Mouse (Mus musculus) forebrain, embryonic 15.5 days (tissue): ENCODE results near the gene Sipa1l3. TPM values are rescaled to one million over a fixed set of nuclear protein-coding genes. Genes with fewer than 3 reads are reported as not detected.

Source experiments
- ATAC-seq: fragments of 200-750 bp; cut with Nextera tagmentation; replicated peaks from 2 replicates; pipeline ENCODE4 v1.8.0; 2017; ENCODE audit warnings: mild to moderate bottlenecking, moderate TSS enrichment, moderate library complexity
- H3K27ac ChIP-seq: fragments of 300-500 bp; sonication (generic); replicated peaks from 2 replicates; pipeline ENCODE4 v1.5.1; 2015; ENCODE audit warnings: mild to moderate bottlenecking, inconsistent platforms
- H3K27me3 ChIP-seq: fragments of 300-500 bp; sonication (generic); 2 replicates; pipeline ENCODE4 v1.6.1; 2015; ENCODE audit warnings: inconsistent platforms
- H3K36me3 ChIP-seq: fragments of 300-500 bp; sonication (generic); 2 replicates; pipeline ENCODE4 v1.6.1; 2015; ENCODE audit warnings: mild to moderate bottlenecking, inconsistent platforms
- H3K4me1 ChIP-seq: fragments of 300-500 bp; sonication (generic); 2 replicates; pipeline ENCODE4 v1.6.1; 2015; ENCODE audit warnings: inconsistent platforms
- H3K4me2 ChIP-seq: fragments of 300-500 bp; sonication (generic); replicated peaks from 2 replicates; pipeline ENCODE4 v1.6.1; 2015; ENCODE audit warnings: mild to moderate bottlenecking, inconsistent platforms
- H3K4me3 ChIP-seq: fragments of 300-500 bp; sonication (generic); 2 replicates; pipeline ENCODE4 v1.5.1; 2015; ENCODE audit warnings: mild to moderate bottlenecking, inconsistent platforms
- H3K9ac ChIP-seq: fragments of 300-500 bp; sonication (generic); replicated peaks from 2 replicates; pipeline ENCODE4 v1.6.1; 2015; ENCODE audit warnings: mild to moderate bottlenecking, inconsistent platforms
- H3K9me3 ChIP-seq: fragments of 300-500 bp; sonication (generic); 2 replicates; pipeline ENCODE4 v1.6.1; 2016; ENCODE audit warnings: inconsistent platforms
- WGBS: fragments of 180-500 bp; shearing (Covaris S2); methylation state at CpG from one replicate; pipeline ENCODE4 v1.1.7; 2015; ENCODE audit warnings: mixed read lengths; 5-methylcytosine and 5-hydroxymethylcytosine counted together
- polyA plus RNA-seq: library from polyadenylated mRNA; unstranded; fragments of >200 nt; fragmentation: Nextera tagmentation; extraction: Ambion mirVana; gene quantifications from 2 replicates; pipeline ENCODE4 v1.2.1, GENCODE M21; 2015

Gene Sipa1l3
- polyA plus RNA-seq, 1 experiment from 2014 or later = 15.0 TPM

DNA sequence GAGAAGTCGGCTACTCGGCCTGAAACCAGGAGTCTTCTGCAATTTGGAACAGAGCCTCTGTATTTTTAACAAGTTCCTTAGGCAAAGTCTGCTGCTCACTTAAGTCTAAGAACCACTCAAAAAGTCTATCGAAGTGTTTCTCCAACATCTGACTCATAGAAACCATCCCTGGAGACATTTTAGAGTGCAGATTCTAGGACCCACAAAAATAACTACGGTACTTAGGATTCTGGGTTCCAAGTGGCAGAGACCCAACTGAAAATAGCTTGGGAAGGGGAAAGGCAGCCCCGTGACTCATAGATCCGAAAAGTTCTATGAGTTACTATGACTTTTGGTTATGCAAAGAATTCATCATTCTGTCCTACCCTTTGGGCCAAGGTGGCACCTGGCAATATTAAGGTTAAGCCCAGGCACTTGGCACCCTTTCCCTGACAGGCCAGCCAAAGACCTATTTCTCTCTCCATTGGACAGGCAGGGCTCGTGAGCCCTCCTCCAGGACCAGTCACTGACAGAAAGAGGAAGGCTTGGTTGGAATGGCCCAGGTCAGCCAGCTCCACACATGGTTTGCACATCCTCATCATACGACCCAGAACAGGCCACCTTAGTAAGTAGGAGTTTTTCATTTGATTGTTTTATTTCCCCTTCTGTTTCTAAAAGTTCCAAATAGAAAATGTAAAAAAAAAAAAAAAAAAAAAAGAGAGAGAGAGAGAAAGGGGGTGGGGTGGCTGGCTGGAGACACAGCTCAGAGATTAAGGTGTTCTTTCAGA is 27.6 kb downstream of the Sipa1l3 start:
- H3K9ac ChIP-seq = no peak overlapping the region
- H3K4me2 ChIP-seq = no peak overlapping the region
- no peak overlapping the region for H3K4me3 ChIP-seq
- H3K4me1 ChIP-seq = peaks cover 14% of the 10 kb centered on the region
- no peaks in the 10 kb centered on the region for H3K36me3 ChIP-seq
- H3K9me3 ChIP-seq = no peaks in the 10 kb centered on the region
- no peak overlapping the region for H3K27ac ChIP-seq
- no peaks in the 10 kb centered on the region for H3K27me3 ChIP-seq
- no peak for ATAC-seq
- 69% methylated on average over 8 of the region's 8 CpGs for WGBS

DNA sequence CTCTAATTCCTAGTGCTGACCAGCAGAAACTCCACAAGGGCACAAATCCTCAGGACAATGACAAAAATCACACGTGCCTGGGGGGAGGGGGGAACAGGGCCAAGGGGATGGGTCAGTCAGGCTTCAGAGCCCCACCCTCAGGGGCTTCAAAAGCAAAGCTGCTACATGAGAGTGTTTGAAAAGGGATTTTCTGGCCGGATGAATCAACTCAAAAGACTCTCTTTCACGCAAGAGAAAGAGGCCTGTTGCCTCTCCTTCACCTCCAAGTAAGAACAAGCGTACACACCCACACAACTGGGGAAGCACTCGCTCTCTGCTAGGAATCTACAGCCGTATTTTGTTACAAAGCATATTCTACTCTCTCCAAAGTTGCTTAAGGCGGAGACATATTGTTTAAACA is 28.6 kb downstream of the Sipa1l3 start:
- no peak for ATAC-seq
- peaks cover 14% of the 10 kb centered on the region for H3K4me1 ChIP-seq
- H3K9ac ChIP-seq = no peak overlapping the region
- H3K27me3 ChIP-seq = no peaks in the 10 kb centered on the region
- WGBS = 5% methylated on average over 7 of the region's 7 CpGs
- H3K9me3 ChIP-seq = no peaks in the 10 kb centered on the region
- H3K4me2 ChIP-seq = no peak overlapping the region
- H3K27ac ChIP-seq = no peak overlapping the region
- no peaks in the 10 kb centered on the region for H3K36me3 ChIP-seq
- H3K4me3 ChIP-seq = no peak overlapping the region

DNA sequence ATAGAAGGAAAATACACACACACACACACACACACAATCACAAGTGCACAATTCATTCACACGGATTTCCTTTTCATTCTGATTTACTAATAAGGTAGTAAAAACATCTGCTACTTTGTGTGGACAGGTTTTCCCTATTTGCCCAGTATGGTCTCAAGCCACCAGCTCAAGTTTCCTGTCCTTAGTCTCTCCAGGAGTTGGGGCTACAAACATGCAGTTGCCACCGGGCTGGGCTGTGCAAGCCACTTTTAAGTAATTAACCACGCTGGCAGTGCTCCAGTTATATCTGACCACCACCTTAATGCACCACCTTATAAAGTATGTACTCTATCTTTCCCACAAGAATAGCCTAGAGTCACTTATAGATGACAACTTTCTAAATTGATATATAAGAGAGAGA is 29.1 kb downstream of the Sipa1l3 start:
- 5% methylated on average over 3 of the region's 3 CpGs for WGBS
- Histone ChIP-seq H3K27ac (no peak overlapping the region), H3K4me2 (no peak overlapping the region), H3K36me3 (no peaks in the 10 kb centered on the region), H3K9me3 (no peaks in the 10 kb centered on the region), H3K4me1 (peaks cover 16% of the 10 kb centered on the region), H3K9ac (no peak overlapping the region), H3K27me3 (no peaks in the 10 kb centered on the region), H3K4me3 (no peak overlapping the region)
- ATAC-seq = no peak

DNA sequence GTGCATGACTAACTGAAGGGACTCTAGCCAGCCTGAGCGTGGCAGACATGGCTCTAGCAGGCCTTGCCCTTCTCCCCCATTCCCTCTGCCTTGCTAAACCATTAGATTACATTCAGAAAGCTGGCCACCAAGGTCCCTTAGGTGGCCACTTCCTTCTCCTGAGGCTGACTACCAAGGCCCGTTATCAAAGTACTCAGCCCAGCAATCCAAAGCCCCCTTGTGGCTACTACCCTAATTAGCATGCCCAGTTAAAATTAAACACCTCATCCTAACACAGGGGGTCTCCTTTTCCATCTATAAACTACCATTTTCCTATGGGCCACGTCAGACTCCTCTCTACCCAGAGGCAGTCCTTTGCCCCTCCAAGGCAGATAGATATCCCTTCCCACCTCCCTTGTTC is 31.7 kb downstream of the Sipa1l3 start:
- no peak for ATAC-seq
- H3K9ac ChIP-seq = no peak overlapping the region
- no peak overlapping the region for H3K4me2 ChIP-seq
- H3K9me3 ChIP-seq = no peaks in the 10 kb centered on the region
- no peak overlapping the region for H3K27ac ChIP-seq
- peaks cover 29% of the 10 kb centered on the region for H3K4me1 ChIP-seq
- WGBS = 71% methylated on average over 3 of the region's 3 CpGs
- H3K36me3 ChIP-seq = no peaks in the 10 kb centered on the region
- H3K27me3 ChIP-seq = no peaks in the 10 kb centered on the region
- H3K4me3 ChIP-seq = no peak overlapping the region

- peaks cover 39% of the 10 kb centered on the region for H3K4me1 ChIP-seq
- ATAC-seq = no peak
- no peak overlapping the region for H3K4me3 ChIP-seq
- no peak overlapping the region for H3K27ac ChIP-seq
- 76% methylated on average over 2 of the region's 2 CpGs for WGBS
- no peak overlapping the region for H3K9ac ChIP-seq
- H3K27me3 ChIP-seq = no peaks in the 10 kb centered on the region
- no peaks in the 10 kb centered on the region for H3K9me3 ChIP-seq
- H3K4me2 ChIP-seq = no peak overlapping the region
- H3K36me3 ChIP-seq = no peaks in the 10 kb centered on the region
Observed at GRCm38 (mm10) chr7:29485721-29486120, 32.7 kb downstream of the Sipa1l3 start.

DNA sequence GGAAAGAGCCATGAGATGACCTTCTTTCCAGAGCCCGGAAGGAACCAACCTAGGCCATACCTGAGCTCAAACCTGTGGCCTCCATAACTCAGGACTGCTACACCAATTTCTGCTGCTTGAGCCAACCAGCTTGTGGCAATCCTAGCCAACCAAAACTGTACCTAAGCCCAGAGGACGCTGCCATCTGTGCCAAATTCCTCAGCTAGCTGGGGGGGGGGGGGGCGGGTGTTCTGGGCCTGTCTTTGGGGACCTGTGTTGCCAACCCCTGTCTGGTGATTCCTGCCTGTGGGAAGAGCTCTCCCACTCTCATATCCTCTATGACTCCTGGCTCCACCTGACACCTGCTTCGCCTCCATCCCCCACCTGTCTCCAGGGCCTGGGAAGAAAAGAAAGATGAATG is 34.9 kb downstream of the Sipa1l3 start:
- ATAC-seq = no peak
- Histone ChIP-seq H3K36me3 (no peaks in the 10 kb centered on the region), H3K9ac (no peak overlapping the region), H3K27me3 (no peaks in the 10 kb centered on the region), H3K9me3 (no peaks in the 10 kb centered on the region), H3K4me3 (no peak overlapping the region), H3K4me2 (no peak overlapping the region), H3K27ac (no peak overlapping the region), H3K4me1 (peaks cover 33% of the 10 kb centered on the region)
- WGBS = 75% methylated on average over 4 of the region's 4 CpGs

DNA sequence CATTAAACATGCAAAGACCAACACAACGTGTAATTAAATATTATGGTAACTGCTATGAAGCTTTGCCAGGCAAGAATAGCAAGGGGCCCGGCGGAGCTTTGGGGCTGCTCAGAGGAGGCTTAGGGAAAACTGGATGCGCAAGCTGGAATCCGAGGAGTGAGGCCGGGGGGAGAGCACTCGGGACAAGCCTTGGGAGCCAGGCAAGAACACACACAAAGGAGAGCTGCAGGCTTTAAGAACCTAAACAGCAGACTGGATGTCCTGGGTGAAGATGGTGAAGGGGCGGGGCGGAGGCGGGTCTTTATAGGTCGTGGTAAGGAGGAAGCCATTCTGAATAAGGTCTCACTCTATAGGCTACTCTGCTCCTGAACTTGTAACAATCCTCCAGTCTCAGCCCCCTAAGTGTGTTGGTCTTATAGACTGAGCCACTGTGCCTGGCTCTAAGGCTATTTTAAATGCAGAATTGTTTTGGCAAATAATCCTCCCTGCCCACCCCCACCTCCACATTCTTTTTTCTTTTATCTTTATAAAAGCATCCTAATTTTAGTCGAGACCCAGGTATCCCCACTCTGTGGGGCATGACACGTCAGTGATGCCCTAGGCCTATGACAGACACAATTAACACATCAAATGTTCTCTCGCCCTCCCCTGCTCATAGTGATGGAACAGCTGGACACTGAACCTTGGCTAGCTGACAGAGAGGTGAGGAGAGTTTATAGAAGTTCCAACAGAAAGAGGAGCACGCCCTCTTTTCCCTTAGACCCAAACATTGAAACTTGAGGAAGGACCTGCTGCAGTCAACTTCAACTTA is 36.9 kb downstream of the Sipa1l3 start:
- Histone ChIP-seq H3K4me1 (peaks cover 33% of the 10 kb centered on the region), H3K36me3 (no peaks in the 10 kb centered on the region), H3K4me2 (no peak overlapping the region), H3K4me3 (no peak overlapping the region), H3K27me3 (no peaks in the 10 kb centered on the region), H3K9me3 (no peaks in the 10 kb centered on the region), H3K9ac (0 out of 2 replicates have a peak overlapping the region, but pooled peaks have one; percentile 26), H3K27ac (peak overlapping the region; percentile 24; the same call in 1 of the 2 replicates)
- WGBS = 22% methylated on average over 15 of the region's 15 CpGs
- no peak for ATAC-seq

GRCm38 (mm10) chr7:29480590-29481344 is 37.7 kb downstream of the Sipa1l3 start:
- no peak for ATAC-seq
- Histone ChIP-seq H3K4me3 (no peak overlapping the region), H3K36me3 (no peaks in the 10 kb centered on the region), H3K27me3 (no peaks in the 10 kb centered on the region), H3K4me1 (peaks cover 33% of the 10 kb centered on the region), H3K27ac (peak overlapping the region; percentile 24; the same call in 1 of the 2 replicates), H3K9ac (0 out of 2 replicates have a peak overlapping the region, but pooled peaks have one; percentile 26), H3K4me2 (no peak overlapping the region), H3K9me3 (no peaks in the 10 kb centered on the region)
- 64% methylated on average over 16 of the region's 16 CpGs for whole genome bisulfite sequencing

- ATAC-seq = no peak
Observed at GRCm38 (mm10) chr7:29480183-29480582, 38.3 kb downstream of the Sipa1l3 start.

DNA sequence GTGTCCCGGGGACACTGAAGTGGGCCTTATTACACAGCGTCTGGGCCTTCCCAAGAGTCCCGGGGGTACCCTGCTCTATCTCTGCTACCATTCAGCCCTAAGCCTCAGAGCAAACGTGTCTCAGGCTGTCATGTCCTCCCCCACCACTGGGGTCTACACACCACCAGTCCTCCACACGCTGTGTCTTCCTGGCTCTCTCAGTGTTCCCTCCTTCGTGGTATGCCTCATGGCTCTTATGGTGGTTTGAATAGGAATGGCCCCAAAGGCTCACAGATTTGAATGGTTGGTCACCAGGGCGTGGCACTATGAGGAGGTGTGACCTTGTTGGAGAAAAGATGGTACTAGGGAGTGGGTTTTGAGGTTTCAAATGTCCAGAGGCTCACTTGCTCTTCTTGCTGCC is 43.4 kb downstream of the Sipa1l3 start:
- H3K4me2 ChIP-seq = no peak overlapping the region
- no peaks in the 10 kb centered on the region for H3K9me3 ChIP-seq
- no peak for ATAC-seq
- H3K27ac ChIP-seq = no peak overlapping the region
- peaks cover 16% of the 10 kb centered on the region for H3K4me1 ChIP-seq
- 91% methylated on average over 7 of the region's 7 CpGs for WGBS
- no peak overlapping the region for H3K9ac ChIP-seq
- H3K36me3 ChIP-seq = no peaks in the 10 kb centered on the region
- no peak overlapping the region for H3K4me3 ChIP-seq
- no peaks in the 10 kb centered on the region for H3K27me3 ChIP-seq

More at GRCm38 (mm10) chr7:29480183-29480582, 38.3 kb downstream of the Sipa1l3 start:
- Histone ChIP-seq H3K27me3 (no peaks in the 10 kb centered on the region), H3K9me3 (no peaks in the 10 kb centered on the region), H3K9ac (no peak overlapping the region), H3K4me2 (no peak overlapping the region), H3K36me3 (no peaks in the 10 kb centered on the region), H3K4me1 (peaks cover 33% of the 10 kb centered on the region), H3K4me3 (no peak overlapping the region), H3K27ac (no peak overlapping the region)
- WGBS = 63% methylated on average over 4 of the region's 4 CpGs

DNA sequence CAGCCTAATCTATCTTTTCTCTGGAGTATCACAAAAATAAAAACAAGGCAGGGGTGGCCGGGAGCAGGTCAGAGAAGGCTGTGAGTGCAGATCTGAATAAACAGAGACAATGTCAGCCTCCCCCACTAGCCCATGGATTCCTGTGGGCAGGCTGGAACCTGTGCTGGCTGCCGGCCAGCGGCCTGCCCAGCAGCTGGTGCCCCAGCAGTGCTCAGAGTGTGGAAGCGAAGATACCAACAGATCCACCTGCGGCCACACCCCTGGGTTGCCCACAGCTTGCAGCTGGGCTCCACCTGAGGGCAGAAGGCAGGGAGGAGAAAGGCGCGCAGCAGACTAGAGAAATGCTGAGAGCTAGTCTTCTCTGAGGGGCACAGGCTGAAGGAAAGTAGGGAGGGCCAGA is 47.1 kb downstream of the Sipa1l3 start:
- H3K9ac ChIP-seq = no peak overlapping the region
- H3K4me1 ChIP-seq = peaks cover 24% of the 10 kb centered on the region
- no peak overlapping the region for H3K4me2 ChIP-seq
- 65% methylated on average over 7 of the region's 7 CpGs for WGBS
- H3K4me3 ChIP-seq = no peak overlapping the region
- no peaks in the 10 kb centered on the region for H3K9me3 ChIP-seq
- ATAC-seq = no peak
- no peak overlapping the region for H3K27ac ChIP-seq
- no peaks in the 10 kb centered on the region for H3K27me3 ChIP-seq
- no peaks in the 10 kb centered on the region for H3K36me3 ChIP-seq
